Mouse (Mus musculus) ES-Bruce4 (cell line): Measurements from ENCODE around the gene Hist2h3b.

ENCODE experiments used
- CTCF ChIP-seq: IDR thresholded peaks from one replicate; pipeline ENCODE4 v1.8.1; 2011; ENCODE audit warnings: low read depth, low read length
- POLR2A ChIP-seq: IDR thresholded peaks from one replicate; pipeline ENCODE4 v1.8.1; 2011; ENCODE audit warnings: low read length; ENCODE audit not compliant: insufficient read depth

- TF ChIP-seq CTCF (no peak), POLR2A (no peak)
These were observed 4.0 kb upstream of the Hist2h3b start for GRCm38 (mm10) chr3:96264404-96264949.
